Mouse (Mus musculus) forebrain, embryonic 14.5 days (tissue): ENCODE measurements around the gene Nxpe5. TPM values are rescaled to one million over a fixed set of nuclear protein-coding genes. Genes with fewer than 3 reads are reported as not detected.

ENCODE experiments used
- ATAC-seq: fragments of 200-750 bp; cut with Nextera tagmentation; 2 replicates; pipeline ENCODE4 v1.8.0; 2017; ENCODE audit warnings: mild to moderate bottlenecking, moderate library complexity
- DNase-seq: peaks from one replicate; pipeline ENCODE4 v3.0.0-alpha.2; 2015; ENCODE audit warnings: low spot score
- H3K27ac ChIP-seq: fragments of 300-500 bp; sonication (generic); 2 replicates; pipeline ENCODE4 v1.5.1; 2014; ENCODE audit warnings: low read depth, mild to moderate bottlenecking, control low read depth, low read length, moderate library complexity
- H3K27me3 ChIP-seq: fragments of 300-500 bp; sonication (generic); replicated peaks from 2 replicates; pipeline ENCODE4 v1.6.1; 2014; ENCODE audit warnings: low read length, control low read depth, mixed read lengths; ENCODE audit not compliant: control insufficient read depth, insufficient read depth
- H3K36me3 ChIP-seq: fragments of 300-500 bp; sonication (generic); 2 replicates; pipeline ENCODE4 v1.6.1; 2014; ENCODE audit warnings: low read length, control low read depth; ENCODE audit not compliant: control insufficient read depth, insufficient read depth
- H3K4me1 ChIP-seq: fragments of 300-500 bp; sonication (generic); 2 replicates; pipeline ENCODE4 v1.6.1; 2014; ENCODE audit warnings: antibody characterized with exemption, low read length, control low read depth; ENCODE audit not compliant: control insufficient read depth, insufficient read depth
- H3K4me2 ChIP-seq: fragments of 300-500 bp; sonication (generic); 2 replicates; pipeline ENCODE4 v1.6.1; 2014; ENCODE audit warnings: mild to moderate bottlenecking, control low read depth, low read length
- H3K4me3 ChIP-seq: fragments of 300-500 bp; sonication (generic); 2 replicates; pipeline ENCODE4 v1.5.1; 2014; ENCODE audit warnings: low read depth, low read length, control low read depth
- H3K9ac ChIP-seq: fragments of 300-500 bp; sonication (generic); 2 replicates; pipeline ENCODE4 v1.6.1; 2014; ENCODE audit warnings: mild to moderate bottlenecking, low read length, control low read depth, moderate library complexity
- H3K9me3 ChIP-seq: fragments of 300-500 bp; sonication (generic); replicated peaks from 2 replicates; pipeline ENCODE4 v1.6.1; 2016; ENCODE audit warnings: low read length, control low read depth, mixed read lengths; ENCODE audit not compliant: control insufficient read depth
- WGBS: fragments of 180-500 bp; shearing (Covaris S2); extraction: QIAGEN DNeasy Blood & Tissue Kit; methylation state at CpG from one replicate; pipeline ENCODE4 v1.1.7; 2014; 5-methylcytosine and 5-hydroxymethylcytosine counted together
- polyA plus RNA-seq: library from polyadenylated mRNA; unstranded; fragments of >200 nt; fragmentation: Nextera tagmentation; extraction: Ambion mirVana; gene quantifications from 2 replicates; pipeline ENCODE4 v1.2.1, GENCODE M21; 2014

Nxpe5 gene
- polyA plus RNA-seq, 1 experiment from 2014 or later: not detected

DNA sequence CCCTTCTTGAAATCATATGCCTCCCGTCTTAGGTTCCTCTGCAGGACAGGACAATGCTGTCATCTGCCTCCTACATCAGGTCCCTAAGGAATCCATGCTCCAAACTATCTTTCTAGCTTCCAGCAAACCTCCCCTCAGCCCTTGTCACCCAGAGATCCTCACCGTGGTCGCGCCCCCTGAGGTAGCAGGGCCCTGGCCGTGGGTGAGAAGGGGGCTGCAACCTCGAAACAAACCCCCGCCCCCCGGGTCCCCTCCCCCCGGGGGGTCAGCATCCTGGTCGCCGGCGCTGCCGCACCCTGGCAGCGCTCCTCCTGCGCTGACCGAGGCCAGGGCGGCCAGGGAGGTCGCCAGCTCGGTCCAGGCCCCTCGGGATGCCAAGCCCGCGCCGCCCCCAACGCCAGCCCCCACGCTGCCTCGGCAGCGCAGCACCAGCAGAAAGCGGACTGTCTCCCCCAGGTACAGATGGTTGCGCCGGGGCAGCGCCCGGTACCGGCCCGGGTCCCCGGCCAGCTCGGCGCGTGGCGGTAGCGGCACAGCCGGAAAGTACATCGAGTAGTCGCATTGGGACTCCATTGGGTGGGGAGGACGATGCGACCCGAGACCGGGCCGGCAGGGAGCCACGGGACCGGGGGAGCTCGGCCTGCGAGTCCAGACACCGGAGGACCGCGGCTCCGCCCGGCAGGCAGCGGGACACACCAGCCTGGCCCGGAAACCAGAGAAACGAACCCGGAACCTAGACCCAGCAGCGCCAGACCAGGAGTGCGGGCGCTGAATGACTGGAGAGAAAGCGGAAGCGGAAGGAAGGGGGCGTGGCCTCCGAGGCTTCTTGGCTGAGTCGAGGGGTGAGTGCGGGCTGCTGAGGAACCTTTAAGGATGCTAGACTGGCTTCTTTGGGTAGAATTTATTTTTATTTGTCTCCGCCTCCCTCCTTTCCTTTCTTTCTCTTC is 37.8 kb downstream of the Nxpe5 start, which contains the start of gene BC037034:
Gene BC037034 (minus strand): TSS at position 774 of the 947 bp plus-strand sequence.
- no peaks in the 10 kb centered on the region for H3K9me3 ChIP-seq
- peak within 1 kb of the TSS; percentile 97 for H3K4me2 ChIP-seq
- H3K36me3 ChIP-seq: peaks cover 39% of the 10 kb centered on the region
- H3K27ac ChIP-seq: peak within 1 kb of the TSS; percentile 65; the same call in 1 of the 2 replicates
- peaks cover 5% of the 10 kb centered on the region for H3K4me1 ChIP-seq
- no peaks in the 10 kb centered on the region for H3K27me3 ChIP-seq
- peak within 1 kb of the TSS; percentile 90 for H3K4me3 ChIP-seq
- H3K9ac ChIP-seq: peak within 1 kb of the TSS; percentile 95
- under 1% methylated on average over 64 of the region's 71 CpGs for WGBS
- ATAC-seq (peak; percentile 95), DNase-seq (peak; percentile 94)

DNA sequence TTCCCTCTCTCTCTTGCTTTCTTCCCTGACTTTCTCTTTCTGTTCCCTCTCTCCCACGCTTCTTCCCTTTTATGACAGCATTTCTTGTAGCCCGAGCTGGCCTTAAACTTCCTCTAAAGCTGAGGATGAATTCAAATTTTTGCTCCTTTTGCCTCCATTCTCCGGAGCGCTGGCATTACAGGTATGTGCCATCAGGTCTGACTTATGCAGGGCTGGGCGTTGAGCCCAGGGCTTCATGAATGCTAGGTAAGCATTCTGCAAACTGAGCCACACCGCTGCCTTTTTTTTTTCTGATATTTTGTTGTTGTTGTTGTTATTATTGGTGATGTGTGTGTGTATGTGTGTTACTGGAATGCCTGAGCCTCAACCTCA is 38.5 kb downstream of the Nxpe5 start:
- DNase-seq (no peak), ATAC-seq (peak; percentile 13; the same call in 1 of the 2 replicates)
- Histone ChIP-seq H3K27me3 (no peaks in the 10 kb centered on the region), H3K4me3 (peak overlapping the region; percentile 90), H3K36me3 (peaks cover 32% of the 10 kb centered on the region), H3K4me2 (peak overlapping the region; percentile 97), H3K9ac (peak overlapping the region; percentile 95), H3K27ac (peak overlapping the region; percentile 65; the same call in 1 of the 2 replicates), H3K9me3 (no peaks in the 10 kb centered on the region), H3K4me1 (peaks cover 5% of the 10 kb centered on the region)
- 17% methylated on average over 6 of the region's 6 CpGs for WGBS

DNA sequence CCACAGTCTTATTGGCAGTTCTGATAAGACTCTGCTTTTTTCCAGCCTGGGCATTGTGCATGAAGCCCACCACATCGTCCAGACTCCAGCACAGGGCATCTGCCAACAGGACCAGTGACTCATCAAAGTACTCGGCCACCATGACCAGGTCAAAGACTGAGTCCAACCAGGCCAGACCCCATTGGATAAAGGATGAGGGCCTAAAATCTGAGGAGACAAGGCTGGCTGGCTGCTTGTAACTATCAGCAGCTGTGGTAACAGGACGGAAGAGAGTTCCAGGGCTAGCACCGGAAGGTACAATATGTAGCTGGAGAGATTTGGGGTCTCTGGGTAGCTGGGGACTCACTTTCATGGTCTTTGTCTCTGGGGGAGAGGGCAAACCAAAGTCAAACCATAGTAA is 40.0 kb downstream of the Nxpe5 start:
- no peak overlapping the region for H3K4me3 ChIP-seq
- ATAC-seq (no peak), DNase-seq (no peak)
- 93% methylated on average over 4 of the region's 4 CpGs for WGBS
- no peaks in the 10 kb centered on the region for H3K9me3 ChIP-seq
- no peak overlapping the region for H3K4me2 ChIP-seq
- peaks cover 5% of the 10 kb centered on the region for H3K4me1 ChIP-seq
- H3K27ac ChIP-seq: no peak overlapping the region
- no peak overlapping the region for H3K9ac ChIP-seq
- H3K36me3 ChIP-seq: peaks cover 17% of the 10 kb centered on the region
- H3K27me3 ChIP-seq: no peaks in the 10 kb centered on the region

DNA sequence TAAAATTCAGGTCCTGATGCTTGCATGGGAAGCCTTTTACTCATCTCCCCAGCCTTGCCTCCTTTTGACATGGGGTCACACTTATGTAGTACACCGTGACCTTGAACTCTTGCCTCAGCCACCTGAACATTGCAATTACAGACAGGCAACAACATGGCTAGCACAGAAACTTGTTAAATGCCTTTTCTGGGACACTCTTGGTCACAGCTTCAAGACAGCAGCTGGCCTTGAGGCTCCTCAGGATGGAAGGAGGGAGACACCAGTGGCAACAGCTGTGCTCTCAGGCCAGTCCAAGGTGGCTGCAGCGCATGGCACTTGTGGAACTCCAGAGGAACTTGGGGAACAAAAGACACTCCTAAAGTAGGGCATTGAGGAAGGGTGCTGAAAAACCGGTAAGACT is 41.4 kb downstream of the Nxpe5 start:
- H3K9me3 ChIP-seq: no peaks in the 10 kb centered on the region
- H3K4me3 ChIP-seq: no peak overlapping the region
- DNase-seq (no peak), ATAC-seq (no peak)
- H3K27ac ChIP-seq: no peak overlapping the region
- WGBS: 89% methylated on average over 3 of the region's 3 CpGs
- no peaks in the 10 kb centered on the region for H3K27me3 ChIP-seq
- H3K4me1 ChIP-seq: peaks cover 5% of the 10 kb centered on the region
- H3K36me3 ChIP-seq: peaks cover 3% of the 10 kb centered on the region; the same call in 1 of the 2 replicates
- no peak overlapping the region for H3K4me2 ChIP-seq
- H3K9ac ChIP-seq: no peak overlapping the region

DNA sequence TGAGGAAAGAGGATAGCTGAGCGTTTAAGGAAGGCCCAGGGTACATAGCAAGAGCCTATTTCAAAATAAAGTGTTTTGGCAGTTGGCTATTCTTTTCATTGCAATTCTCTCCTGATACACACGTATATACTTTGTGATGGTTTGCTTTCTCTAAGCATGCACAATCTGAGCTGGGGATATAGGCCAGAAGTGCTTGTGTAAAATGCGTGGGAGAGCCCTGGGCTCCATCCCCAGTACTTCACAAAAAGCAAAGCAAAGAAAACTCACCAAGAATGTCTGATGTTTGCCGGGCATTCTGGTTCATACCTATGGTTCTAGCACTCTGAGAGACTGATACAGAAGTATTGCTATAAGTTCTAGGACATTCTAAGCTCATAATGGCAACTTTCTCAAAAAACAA is 43.3 kb downstream of the Nxpe5 start:
- ATAC-seq: no peak
- Histone ChIP-seq H3K27me3 (no peaks in the 10 kb centered on the region), H3K4me3 (no peak overlapping the region), H3K27ac (no peak overlapping the region), H3K9me3 (no peaks in the 10 kb centered on the region), H3K4me1 (peaks cover 3% of the 10 kb centered on the region; the same call in 1 of the 2 replicates), H3K9ac (no peak overlapping the region), H3K36me3 (peaks cover 4% of the 10 kb centered on the region), H3K4me2 (no peak overlapping the region)
- WGBS: 82% methylated on average over 4 of the region's 4 CpGs
- DNase-seq: no peak

DNA sequence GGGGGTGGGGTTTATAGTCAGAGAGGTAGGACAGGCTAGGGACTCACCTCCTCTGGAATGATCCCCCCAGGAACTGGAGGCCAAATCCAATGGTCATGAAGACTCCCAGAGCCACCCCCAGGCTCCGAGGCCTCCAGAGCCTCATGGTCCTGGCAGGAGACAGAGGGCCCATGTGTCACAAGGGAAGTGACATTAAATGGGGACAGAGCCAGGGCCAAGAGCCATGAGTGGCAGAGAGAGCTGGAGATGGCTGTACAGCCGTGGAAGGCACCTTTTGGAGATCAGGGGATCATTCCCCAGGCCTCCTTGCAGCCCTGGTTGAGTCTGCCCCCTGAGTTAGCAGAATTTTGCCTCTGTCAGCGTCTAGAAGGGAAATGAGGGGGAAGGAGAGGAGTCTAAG is 45.5 kb downstream of the Nxpe5 start:
- Histone ChIP-seq H3K9ac (no peak overlapping the region), H3K27ac (no peak overlapping the region), H3K27me3 (no peaks in the 10 kb centered on the region), H3K9me3 (no peaks in the 10 kb centered on the region), H3K4me1 (peaks cover 16% of the 10 kb centered on the region), H3K4me2 (no peak overlapping the region), H3K4me3 (no peak overlapping the region), H3K36me3 (peaks cover 11% of the 10 kb centered on the region)
- DNase-seq (no peak), ATAC-seq (no peak)
- 53% methylated on average over 3 of the region's 3 CpGs for WGBS

DNA sequence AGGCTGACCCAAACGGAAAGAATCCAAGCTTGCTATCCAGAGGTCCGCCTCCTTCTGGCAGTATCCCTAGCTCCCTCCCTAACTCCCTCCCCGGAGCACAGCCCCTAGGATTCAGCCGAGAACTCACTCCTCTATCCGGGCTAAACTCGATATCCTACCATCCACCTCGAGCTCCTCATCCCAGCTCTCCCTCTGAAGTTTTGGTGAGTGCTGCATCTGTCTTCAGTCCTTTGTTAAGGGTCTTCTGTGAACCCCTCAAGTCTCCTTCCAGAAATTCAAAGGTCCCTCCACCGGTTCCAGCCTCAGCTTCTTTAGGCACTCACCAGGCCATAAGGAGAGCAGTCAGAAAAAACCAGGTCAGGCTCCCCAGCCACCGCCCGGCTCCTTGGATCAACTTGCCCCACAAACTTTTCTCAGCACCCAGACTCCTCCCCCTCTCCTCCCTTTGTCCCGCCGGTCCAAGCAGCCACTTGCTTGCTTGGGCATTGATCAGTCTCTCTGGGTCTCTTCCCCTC is 46.8 kb downstream of the Nxpe5 start, which contains the start of gene Gal3st4:
Gene Gal3st4 (minus strand): TSS at position 432 of the 515 bp plus-strand sequence.
- Histone ChIP-seq H3K4me3 (0 out of 2 replicates have a peak within 1 kb of the TSS, but pooled peaks have one; percentile 0), H3K9ac (peak within 1 kb of the TSS; percentile 29; the same call in 1 of the 2 replicates), H3K4me1 (peaks cover 28% of the 10 kb centered on the region), H3K9me3 (no peaks in the 10 kb centered on the region), H3K27me3 (no peaks in the 10 kb centered on the region), H3K4me2 (peak within 1 kb of the TSS; percentile 34), H3K27ac (no peak within 1 kb of the TSS), H3K36me3 (peaks cover 18% of the 10 kb centered on the region)
- WGBS: 1% methylated on average over 12 of the region's 12 CpGs
- peak; percentile 45; the same call in 1 of the 2 replicates for ATAC-seq
- DNase-seq: peak; percentile 24

DNA sequence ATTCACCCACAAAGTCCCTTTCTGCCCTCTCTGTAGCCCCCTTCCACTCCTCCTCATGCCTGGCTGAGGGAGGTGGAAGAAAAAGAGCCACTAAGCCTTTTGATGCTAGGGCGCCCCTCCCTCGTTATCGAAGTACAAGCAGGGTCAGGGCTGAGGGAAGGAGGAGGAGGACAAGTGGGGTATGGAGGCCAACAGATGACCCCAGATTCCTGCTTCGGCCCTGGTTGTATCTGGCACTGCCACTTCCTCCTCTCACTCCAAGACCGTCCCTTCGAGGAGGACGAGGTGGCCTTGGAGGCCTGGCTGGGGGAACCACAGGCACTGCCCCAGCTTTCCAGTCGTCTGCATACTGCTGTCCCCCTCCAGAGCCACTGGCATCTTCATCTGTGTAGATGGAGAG is 48.5 kb downstream of the Nxpe5 start:
- Histone ChIP-seq H3K36me3 (peaks cover 25% of the 10 kb centered on the region), H3K9me3 (no peaks in the 10 kb centered on the region), H3K9ac (no peak overlapping the region), H3K27me3 (no peaks in the 10 kb centered on the region), H3K27ac (no peak overlapping the region), H3K4me3 (no peak overlapping the region), H3K4me1 (peaks cover 39% of the 10 kb centered on the region), H3K4me2 (no peak overlapping the region)
- DNase-seq: no peak
- 61% methylated on average over 8 of the region's 8 CpGs for WGBS
- ATAC-seq: no peak
